Mouse (Mus musculus): ENCODE data around the gene Vmn2r21. TPM values are rescaled to one million over a fixed set of nuclear protein-coding genes. Genes with fewer than 3 reads are reported as not detected.
A peak's percentile ranks its signal among the peaks of the same experiment; 100 is the strongest.
"Not testable (repeated sequence)": the region's sequence is repeated elsewhere in the genome, so short reads cannot be mapped to it uniquely, and the experiment has no call there.

The Vmn2r21 gene
- total RNA-seq (2015) (not detected in 2 replicates), total RNA-seq (2017) (not detected in 2 replicates)

GRCm38 (mm10) chr6:123533306-123533705, at the start of gene Vmn2r21:
Gene Vmn2r21, minus strand, starts transcription at chr6:123533406.
- not testable (repeated sequence) for ATAC-seq (replicated peaks; ENCODE audit: poor library complexity)

GRCm38 (mm10) chr6:123574698-123575097, 41.5 kb upstream of the Vmn2r21 start:
- not testable (repeated sequence) for ATAC-seq (replicated peaks; ENCODE audit: poor library complexity)

- peak; percentile 100 for ATAC-seq (replicated peaks; ENCODE audit: poor library complexity)
Measured at GRCm38 (mm10) chr6:123539755-123540154, 6.5 kb upstream of the Vmn2r21 start.

GRCm38 (mm10) chr6:123522263-123523011, 10.8 kb downstream of the Vmn2r21 start:
- peak; percentile 17; the same call in 1 of the 2 replicates for ATAC-seq (replicated peaks; ENCODE audit: poor library complexity)

GRCm38 (mm10) chr6:123473045-123473444, 60.2 kb downstream of the Vmn2r21 start:
- ATAC-seq (replicated peaks; ENCODE audit: poor library complexity) = not testable (repeated sequence)

GRCm38 (mm10) chr6:123472458-123472987, 60.7 kb downstream of the Vmn2r21 start:
- ATAC-seq (replicated peaks; ENCODE audit: poor library complexity) = not testable (repeated sequence)

GRCm38 (mm10) chr6:123468651-123469050, 64.6 kb downstream of the Vmn2r21 start:
- peak; percentile 20; the same call in 1 of the 2 replicates for ATAC-seq (replicated peaks; ENCODE audit: poor library complexity)

Other genes starting within 250 kb of the Vmn2r21 start
- gene Clec4e, start 243.5 kb downstream of the Vmn2r21 start, total RNA-seq (2015) = 17.8 and 19.3 TPM in 2 replicates
- gene Clec4e, start 243.5 kb downstream of the Vmn2r21 start, total RNA-seq (2017) = 17.2 and 19.6 TPM in 2 replicates
- gene Vmn2r19, start 225.1 kb downstream of the Vmn2r21 start, total RNA-seq (2015) = not detected in 2 replicates
- not detected in 2 replicates for gene Vmn2r19, start 225.1 kb downstream of the Vmn2r21 start, total RNA-seq (2017)
- gene Vmn2r20, start 115.3 kb downstream of the Vmn2r21 start, total RNA-seq (2015) = not detected in 2 replicates
- gene Vmn2r20, start 115.3 kb downstream of the Vmn2r21 start, total RNA-seq (2017) = not detected in 2 replicates
- not detected in 2 replicates for gene Vmn2r22, start 117.3 kb upstream of the Vmn2r21 start, total RNA-seq (2015)
- not detected in 2 replicates for gene Vmn2r22, start 117.3 kb upstream of the Vmn2r21 start, total RNA-seq (2017)
- gene Vmn2r23, start 169.3 kb upstream of the Vmn2r21 start, total RNA-seq (2015) = not detected in 2 replicates
- not detected in 2 replicates for gene Vmn2r23, start 169.3 kb upstream of the Vmn2r21 start, total RNA-seq (2017)
- gene Vmn2r24, start 245.5 kb upstream of the Vmn2r21 start, total RNA-seq (2015) = not detected in 2 replicates
- gene Vmn2r24, start 245.5 kb upstream of the Vmn2r21 start, total RNA-seq (2017) = not detected in 2 replicates

Measured in megakaryocyte progenitor cell, adult 5-6 weeks (primary cell).